Mouse (Mus musculus) lung, postnatal 0 days (tissue): ENCODE results near the gene Olfr114.

Experiments
- CTCF ChIP-seq: IDR thresholded peaks from 2 replicates; pipeline ENCODE4 v1.5.1; 2016; ENCODE audit warnings: antibody characterized with exemption, mild to moderate bottlenecking
- EP300 ChIP-seq: IDR thresholded peaks from 2 replicates; pipeline ENCODE4 v1.6.1; 2016; ENCODE audit warnings: antibody characterized with exemption, mild to moderate bottlenecking, control low read depth

DNA sequence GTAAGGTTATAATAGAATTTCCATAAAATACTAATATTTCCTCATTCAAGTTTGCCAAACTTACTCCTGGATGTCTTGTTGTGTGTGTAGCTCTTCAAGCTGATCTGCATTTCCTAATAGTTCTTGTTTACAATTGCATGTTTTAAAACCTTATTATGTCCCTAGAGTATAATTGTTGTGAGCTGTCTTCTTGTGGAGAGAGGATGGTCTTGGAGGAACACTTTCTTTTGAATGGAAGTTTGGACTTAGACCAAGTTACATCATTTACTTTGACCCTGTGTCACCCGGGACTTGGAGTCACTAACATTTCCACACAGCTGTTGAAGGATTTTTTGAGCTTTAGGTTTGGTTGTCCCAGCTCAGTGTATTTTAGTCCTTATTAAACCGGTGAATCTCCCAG, 34.5 kb upstream of the Olfr114 start, which contains the start of the genes Olfr115 and Olfr116:
- TF ChIP-seq CTCF (no peak), EP300 (no peak)
